Mouse (Mus musculus) embryonic facial prominence, embryonic 13.5 days (tissue): ENCODE data around the gene Hhipl2. TPM values are rescaled to one million over a fixed set of nuclear protein-coding genes. Genes with fewer than 3 reads are reported as not detected.

Source experiments
- polyA plus RNA-seq: library from polyadenylated mRNA; unstranded; fragments of >200 nt; fragmentation: Nextera tagmentation; extraction: Ambion mirVana; gene quantifications from 2 replicates; pipeline ENCODE4 v1.2.1, GENCODE M21; 2015

Gene Hhipl2
- polyA plus RNA-seq, 1 experiment from 2014 or later, result 0.53 TPM

Other genes with a start within 250 kb of the Hhipl2 start
- gene Disp1, start 196.7 kb upstream of the Hhipl2 start, polyA plus RNA-seq, result 17.2 and 20.4 TPM in 2 replicates
- gene Aida, start 121.6 kb upstream of the Hhipl2 start, polyA plus RNA-seq, result 62.9 and 65.3 TPM in 2 replicates
- 38.2 and 42.1 TPM in 2 replicates for gene Brox, start 120.9 kb upstream of the Hhipl2 start, polyA plus RNA-seq
- 106 and 113 TPM in 2 replicates for gene Mia3, start 48.7 kb upstream of the Hhipl2 start, polyA plus RNA-seq
- gene Taf1a, start 29.2 kb upstream of the Hhipl2 start, polyA plus RNA-seq, result 26.3 and 26.4 TPM in 2 replicates